Mouse (Mus musculus) heart, adult 8-10 months (tissue): ENCODE results near the gene Slain2. TPM values are rescaled to one million over a fixed set of nuclear protein-coding genes. Genes with fewer than 3 reads are reported as not detected.
"Not testable (repeated sequence)": the region's sequence is repeated elsewhere in the genome, so short reads cannot be mapped to it uniquely, and the experiment has no call there.

Experiments used
- DNase-seq: peaks from one replicate; pipeline ENCODE4 v3.0.0; 2022; ENCODE audit warnings: low spot score
- total RNA-seq, 4 experiments: library from RNA; stranded (reverse); gene quantifications; 2 replicates each; pipeline ENCODE4 v1.2.4; 2022

Slain2 gene
- total RNA-seq, 4 experiments from 2014 or later: 140 to 190 (median 176) TPM

DNA sequence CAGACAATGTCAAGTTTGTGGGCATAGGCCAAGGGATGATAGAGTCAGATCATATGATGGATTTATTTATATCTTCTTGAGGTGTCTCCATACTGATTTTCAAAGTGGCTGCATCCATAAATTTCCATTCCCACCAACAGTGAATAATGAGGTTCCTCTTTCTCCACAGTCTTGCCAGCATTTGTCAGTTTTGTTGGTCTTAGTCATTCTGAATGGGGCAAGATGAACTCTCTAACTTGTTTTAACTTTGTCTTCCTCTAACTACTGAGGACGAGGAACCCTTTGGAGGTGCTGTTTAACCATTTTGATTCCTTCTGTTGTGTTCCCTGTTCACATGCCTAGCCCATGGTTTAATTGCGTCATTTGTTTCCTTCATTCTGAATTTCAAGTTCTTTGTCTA lies 36.1 kb downstream of the Slain2 start:
- no peak for DNase-seq

DNA sequence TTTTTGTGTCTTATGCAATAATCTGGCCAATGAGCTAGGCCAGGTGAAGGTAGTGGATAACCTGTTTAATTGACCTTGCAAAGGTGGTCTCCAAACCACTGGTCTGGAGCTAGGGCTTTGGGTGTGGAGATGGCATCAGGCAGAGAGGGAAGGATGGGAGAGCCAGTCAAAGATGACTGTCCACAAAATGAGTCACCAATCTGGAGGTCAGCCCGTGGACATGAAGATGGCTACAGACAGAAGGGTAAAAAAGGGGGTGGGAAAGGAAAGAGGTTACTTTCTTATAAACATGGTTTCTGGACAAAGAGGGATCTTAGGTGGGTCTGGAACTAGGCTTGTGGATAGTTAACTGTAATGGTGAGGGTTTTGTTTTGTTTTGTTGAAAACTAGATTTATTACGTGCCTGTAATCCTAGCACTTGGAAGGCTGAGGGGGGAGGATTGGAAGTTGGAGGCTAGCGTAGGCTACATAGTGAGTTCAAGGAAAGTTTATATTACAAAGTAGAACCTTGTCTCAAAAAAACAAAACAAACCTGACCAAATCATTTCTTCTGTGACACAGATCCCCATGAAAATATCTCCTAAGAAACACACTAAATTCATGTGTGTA lies 40.0 kb downstream of the Slain2 start:
- no peak for DNase-seq

DNA sequence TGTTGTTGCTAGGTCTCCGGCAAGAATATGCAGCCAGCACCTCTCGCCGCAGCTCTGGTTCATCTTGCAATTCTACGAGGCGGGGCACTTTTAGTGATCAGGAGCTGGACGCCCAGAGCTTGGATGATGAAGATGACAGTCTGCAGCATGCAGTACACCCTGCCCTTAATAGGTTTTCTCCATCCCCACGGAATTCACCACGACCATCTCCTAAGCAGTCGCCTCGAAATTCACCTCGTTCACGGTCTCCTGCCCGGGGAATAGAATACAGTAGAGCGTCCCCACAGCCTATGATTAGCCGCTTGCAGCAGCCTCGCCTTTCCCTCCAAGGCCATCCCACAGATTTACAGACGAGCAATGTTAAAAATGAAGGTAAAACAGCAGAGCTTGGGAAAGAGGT lies 43.2 kb downstream of the Slain2 start:
- DNase-seq: no peak

DNA sequence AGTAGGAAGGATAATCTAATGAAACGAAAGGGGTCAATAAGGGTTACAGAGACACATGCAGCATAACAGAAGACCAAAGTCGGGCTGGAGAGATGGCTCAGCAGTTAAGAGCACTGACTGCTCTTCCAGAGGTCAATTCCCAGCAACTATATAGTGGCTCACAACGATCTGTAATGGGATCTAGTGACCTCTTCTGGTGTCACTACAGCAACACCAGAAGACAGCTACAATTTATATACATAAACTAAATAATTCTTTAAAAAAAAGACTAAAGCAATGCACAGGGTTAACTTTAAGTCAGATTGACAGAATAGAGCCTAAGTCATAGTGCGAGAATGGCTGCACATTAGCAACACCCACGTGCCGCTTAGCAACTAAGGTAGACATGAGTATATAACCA lies 46.0 kb downstream of the Slain2 start:
- no peak for DNase-seq

DNA sequence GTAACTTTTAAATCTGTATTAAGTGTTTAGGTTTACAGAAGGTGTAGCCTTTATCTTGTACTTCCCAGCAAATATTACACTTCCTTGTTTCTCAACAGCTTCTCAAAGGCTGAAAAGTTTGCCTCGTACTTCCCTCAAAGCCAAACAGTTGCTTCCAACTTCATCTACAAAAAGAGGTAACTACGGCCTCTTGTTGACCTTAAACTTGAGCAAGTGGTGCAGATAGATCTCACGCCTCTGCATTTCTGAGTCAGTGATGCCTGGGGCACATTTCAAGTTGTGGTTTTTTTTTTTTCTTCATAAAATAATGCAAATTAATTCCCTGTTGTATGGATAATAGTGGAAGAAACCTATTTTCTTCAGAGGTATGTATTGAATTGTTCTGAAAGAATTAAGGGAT lies 51.6 kb downstream of the Slain2 start:
- no peak for DNase-seq

DNA sequence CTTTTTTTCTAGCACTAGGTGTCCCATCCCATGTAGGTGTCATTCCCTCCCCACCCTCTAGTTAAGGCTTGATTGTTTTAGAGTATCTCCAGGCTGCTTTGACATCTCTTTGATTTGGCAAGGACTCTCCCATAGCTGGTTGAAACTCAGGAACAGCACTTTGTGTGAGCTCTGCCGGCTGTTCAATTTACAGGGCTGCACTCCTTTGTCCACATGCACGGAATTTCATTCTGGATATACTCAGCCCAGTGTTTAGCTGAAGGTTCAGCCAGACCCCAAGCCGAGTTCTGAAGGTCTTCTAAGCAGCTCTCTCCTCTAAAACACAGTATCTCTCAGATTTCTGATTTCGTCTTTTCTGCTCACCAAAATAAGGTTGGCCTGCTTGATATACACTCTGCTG lies 58.3 kb downstream of the Slain2 start:
- DNase-seq: no peak

DNA sequence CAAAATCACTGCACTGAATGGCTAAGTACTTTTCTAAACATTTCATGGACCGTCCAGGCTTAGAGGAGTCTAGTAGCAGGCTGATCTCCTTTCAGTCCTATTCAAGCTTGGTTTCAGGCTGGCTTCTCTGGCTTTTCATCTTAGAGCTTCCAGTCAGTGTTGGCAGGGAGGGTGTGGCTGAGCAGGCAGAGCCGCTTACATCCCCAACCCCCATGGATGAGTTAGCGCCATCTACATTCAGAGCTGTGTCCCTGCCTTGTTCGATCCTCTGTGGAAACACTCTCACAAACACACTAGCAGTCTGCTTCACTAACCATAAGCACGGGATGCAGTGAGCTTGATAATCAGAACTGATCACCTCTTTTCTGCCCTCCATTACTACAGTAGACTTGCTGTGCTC lies 58.8 kb downstream of the Slain2 start:
- no peak for DNase-seq

DNA sequence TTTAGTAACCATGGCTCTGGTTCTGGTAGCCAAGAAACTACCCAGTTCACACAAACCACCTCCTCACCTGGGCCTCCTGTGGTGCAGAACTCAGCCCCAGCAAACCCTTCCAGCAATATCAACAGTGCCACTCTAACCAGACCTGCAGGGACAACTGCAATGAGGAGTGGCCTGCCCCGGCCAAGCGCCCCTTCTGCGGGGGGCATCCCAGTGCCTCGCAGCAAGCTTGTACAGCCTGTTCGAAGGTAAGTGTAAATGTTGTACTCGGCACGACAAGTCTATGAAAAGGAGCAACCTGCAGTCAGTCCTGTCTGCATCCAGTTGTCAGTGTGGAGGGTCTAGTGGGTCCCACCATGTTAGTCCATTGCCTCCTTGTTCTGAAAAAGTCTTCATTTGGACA lies 60.5 kb downstream of the Slain2 start, which contains the start of gene Gm10135:
Gene Gm10135, minus strand, starts transcription at position 101 of the 400 bp plus-strand sequence.
- no peak for DNase-seq

DNA sequence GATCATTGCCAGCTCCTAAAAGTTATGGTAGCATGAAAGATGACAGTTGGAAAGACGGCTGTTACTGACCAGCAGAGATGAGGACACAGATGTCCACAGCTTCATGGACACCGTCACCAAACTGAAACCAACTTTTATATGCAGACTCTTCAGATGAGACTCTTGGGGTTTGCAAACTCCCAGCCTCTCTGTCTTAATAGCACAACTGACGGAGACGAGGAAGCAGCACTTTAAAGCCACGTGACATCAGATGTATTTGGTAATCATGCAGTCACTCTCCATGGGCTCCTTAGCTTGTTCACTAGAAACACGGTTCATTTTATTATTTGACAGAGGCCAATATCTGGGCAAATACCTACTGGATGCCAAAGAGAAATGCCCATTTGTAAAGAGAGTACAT lies 61.9 kb downstream of the Slain2 start:
- DNase-seq: no peak

DNA sequence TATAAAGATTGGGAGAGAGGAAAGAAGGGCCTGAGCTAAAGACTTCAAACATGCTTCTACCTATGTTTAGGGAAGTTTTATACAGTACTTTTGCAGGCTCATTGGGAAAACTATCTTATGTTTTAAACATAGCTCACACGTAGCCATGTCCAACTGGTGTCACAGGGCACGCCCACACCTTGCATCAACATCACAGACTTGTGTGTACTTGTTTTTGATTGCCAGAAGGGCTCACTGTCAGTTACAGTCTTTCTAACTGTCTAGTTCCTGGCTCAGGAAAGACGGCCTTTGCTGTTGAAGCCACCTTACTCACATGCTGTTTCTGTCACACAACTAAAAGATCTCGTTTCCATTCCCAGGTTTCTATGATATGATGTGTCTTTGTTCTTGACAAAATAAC lies 62.4 kb downstream of the Slain2 start:
- no peak for DNase-seq

DNA sequence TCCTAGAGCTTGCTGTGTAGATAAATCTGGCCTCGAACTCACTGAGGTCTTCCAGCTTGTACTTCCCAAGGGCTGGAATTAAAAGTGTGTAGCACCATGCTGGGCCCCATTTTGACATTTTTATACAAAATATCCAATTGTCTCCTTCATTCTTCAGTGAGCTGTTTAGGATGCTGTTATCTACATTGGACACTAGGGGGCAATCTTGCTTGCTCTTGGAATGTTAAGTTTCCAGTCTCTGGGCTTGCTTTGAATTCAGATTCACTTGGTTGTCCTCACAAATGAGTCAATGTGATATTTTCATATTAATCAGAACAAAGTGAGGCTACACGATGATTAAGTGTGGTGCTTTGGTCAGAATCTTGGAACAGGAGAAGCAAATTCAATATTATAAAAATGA lies 70.0 kb downstream of the Slain2 start:
- DNase-seq: peak; percentile 44

DNA sequence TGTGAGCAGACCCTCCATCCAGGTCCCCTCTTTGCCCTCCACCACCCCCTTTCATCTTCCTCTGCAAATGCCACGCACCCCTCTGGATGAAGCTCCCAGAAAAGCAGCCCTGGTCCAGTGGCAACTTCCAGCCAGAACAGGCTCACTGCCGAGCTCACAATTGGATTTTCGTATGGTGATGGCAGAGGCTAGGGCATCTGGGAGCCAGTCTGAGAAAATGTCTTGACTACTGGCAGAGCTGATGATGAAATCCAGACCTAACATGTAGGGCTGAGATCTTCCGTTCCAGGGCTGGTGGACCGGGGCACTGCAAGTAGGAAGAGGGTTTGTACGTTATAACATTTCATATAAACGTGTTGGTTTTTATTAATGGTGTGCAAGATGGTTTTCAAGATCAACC lies 73.7 kb downstream of the Slain2 start:
- no peak for DNase-seq

DNA sequence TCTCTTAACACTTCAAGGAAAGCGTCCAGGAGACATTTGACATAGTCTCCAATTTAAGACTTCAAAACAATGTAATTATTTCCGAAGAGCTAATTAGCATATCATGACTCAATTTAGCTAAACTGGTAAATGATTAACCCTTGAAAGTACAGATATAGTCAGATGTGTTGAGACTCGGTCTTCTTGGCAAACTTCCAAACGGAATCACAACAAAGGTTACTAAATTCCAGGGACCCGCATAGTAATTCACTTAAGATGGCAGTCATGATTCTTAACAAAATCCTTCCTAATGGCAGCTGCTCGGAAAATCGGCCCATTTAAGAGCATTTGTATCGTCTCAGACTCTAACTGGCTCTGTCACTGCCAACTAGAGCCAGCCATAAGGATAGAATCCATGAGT lies 75.7 kb downstream of the Slain2 start:
- no peak for DNase-seq

DNA sequence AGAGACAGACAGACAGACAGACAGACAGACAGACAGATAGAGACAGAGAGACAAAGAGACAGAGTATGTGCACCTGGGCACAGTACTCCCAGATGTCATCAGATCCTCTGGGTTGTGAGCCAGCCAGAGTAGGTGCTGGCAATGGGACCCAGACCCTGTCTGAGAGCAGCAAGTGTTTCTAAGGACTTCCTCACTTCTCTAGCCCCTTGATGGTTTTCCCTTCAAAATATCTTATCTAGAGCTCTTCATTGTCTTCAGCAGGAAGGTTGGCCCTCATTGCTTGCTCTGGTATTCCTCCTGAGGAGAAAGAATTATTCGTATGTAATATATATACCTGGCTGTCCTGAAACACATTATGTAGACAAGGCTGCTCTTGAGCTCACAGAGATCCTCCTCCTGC lies 78.4 kb downstream of the Slain2 start:
- DNase-seq: no peak

DNA sequence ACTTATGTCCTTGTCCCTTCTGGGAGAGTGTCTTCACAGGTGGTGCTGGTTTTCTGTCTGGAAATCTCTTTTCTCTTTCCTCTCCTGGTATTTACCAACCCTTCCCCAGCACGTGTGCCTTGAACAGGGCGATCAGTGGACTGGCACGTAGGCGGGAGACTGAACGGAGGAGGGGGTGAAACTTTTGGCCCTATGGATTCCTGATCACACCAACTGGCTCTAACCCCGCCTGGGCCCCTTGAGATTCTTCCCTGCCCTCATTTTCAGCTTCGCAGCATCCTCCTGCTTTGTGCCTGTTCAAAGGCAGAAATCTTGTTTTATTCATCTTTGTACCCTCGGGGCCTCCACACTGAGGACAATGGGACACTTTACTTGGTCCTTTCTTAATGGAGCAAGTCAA lies 80.3 kb downstream of the Slain2 start:
- DNase-seq: no peak

DNA sequence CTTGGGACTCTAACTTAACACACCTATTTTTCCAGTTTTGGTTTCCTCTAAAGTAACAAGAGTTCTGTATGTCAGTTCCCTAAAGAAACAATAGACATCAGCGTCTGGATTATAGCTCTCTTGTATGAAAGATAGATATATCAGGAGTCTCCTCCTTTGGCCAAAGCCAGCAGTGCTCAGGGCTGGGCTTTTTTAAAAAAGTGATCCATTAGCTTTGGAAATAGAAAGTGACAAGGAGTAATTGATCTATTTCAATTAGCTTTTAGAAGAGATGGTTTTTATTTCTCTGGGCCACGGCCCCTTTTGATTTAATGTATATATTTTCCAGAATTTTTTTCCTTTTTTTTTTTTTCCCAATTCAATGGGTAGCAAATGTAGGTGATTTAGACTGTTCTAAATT lies 80.8 kb downstream of the Slain2 start:
- DNase-seq: no peak

DNA sequence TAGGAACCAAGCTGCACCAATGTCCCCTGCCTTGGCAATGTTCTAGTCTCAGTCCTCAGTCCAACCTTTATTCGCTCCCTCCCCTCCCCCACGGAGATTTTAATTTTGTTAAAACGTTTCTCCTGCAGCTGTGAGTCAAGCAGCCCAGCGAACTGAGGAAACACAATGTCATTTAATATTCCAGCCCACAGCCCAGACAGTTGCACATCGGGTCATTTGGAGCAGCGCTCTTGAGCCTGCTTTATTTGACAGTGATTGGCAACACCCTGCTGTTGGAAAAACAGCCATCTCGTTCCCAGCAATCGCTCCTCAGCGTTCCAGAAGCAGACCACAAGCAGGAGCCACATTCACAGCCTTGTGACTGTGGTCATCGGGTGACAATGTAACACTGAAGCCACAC lies 81.3 kb downstream of the Slain2 start:
- no peak for DNase-seq

DNA sequence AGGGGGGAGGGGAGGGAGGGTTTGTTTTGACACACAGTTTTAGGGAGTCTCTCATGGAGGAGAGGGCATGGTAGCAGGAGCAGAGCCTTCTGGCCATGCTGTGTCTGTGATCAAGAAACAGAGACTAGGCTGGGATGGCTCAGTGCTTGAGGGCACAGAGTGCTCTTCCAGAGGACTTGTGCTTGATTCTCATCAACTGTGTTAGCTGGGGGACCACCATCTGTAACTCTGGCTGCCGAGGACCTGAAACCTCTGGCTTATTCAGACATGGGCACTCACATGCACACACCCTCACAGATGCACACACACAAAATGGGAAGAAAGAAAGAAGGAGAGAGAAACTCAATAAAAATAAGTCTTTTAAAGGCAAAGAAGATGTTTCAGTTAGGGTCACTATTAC lies 84.4 kb downstream of the Slain2 start:
- not testable (repeated sequence) for DNase-seq

DNA sequence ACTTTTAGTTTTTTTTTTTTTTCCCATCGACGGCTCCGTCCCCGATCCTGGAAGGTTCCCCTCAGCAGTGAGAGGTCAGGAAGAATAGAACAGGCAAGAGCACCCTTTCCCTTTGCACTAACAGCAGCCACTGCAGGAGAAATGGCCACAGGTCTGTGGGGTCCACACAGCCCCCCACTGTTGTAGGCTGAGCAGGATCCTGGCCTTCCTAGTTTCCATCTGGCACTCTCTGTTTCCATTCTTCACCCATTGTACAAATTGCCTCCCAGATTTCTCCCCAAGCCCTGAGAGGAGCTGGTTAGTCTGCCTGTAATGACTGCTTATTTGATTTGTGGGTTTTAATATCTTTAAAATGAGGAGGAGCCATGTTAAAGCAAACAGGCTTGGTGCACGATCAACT lies 89.9 kb downstream of the Slain2 start:
- DNase-seq: no peak

DNA sequence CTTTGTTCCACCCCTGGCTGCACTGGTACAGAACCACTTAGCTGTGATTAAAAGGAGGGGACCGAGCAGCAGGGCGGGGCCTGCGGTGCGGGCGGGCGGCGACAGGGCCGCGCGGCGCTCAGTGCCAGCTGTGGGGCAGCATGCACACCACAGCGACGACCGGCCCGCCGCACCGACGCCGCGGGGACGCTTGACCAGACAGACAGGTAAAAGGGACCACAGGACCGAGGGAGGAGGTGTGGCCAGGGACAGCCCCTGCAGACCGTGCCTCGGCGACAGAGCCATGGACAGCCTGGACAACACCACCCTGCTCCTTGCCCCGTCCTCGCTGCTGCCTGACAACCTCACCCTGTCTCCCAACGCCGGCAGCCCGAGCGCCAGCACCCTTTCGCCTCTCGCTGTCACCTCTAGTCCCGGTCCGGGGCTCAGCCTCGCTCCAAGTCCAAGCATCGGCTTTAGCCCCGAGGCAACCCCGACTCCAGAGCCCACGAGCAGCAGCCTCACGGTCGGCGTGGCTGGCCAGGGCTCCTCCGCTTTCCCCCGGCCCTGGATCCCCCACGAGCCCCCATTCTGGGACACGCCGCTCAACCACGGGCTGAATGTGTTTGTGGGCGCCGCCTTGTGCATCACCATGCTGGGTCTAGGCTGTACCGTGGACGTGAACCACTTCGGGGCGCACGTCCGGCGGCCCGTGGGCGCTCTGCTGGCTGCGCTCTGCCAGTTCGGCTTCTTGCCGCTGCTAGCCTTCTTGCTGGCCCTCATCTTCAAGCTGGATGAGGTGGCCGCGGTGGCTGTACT lies 92.9 kb downstream of the Slain2 start, which contains the start of gene Slc10a4:
Gene Slc10a4, plus strand, starts transcription at position 100 of the 798 bp plus-strand sequence.
- DNase-seq: no peak

DNA sequence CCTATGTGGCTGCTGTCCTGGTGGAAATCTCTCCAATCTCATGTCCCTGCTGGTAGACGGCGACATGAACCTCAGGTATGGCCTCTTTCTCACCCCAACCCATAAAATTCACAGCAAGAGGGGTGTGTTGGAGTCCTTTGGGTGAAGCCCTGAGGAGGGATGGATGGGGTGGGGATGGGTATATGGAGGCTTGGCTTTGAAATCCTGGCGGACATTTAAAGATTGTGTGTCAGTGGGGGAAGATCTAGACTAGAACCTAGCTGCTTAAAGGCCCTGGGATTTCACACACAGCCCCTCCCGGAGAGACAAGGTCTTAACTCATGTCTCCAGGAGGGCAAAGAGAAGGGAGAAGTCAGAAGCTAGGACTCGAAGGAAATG lies 93.5 kb downstream of the Slain2 start:
- DNase-seq: no peak

DNA sequence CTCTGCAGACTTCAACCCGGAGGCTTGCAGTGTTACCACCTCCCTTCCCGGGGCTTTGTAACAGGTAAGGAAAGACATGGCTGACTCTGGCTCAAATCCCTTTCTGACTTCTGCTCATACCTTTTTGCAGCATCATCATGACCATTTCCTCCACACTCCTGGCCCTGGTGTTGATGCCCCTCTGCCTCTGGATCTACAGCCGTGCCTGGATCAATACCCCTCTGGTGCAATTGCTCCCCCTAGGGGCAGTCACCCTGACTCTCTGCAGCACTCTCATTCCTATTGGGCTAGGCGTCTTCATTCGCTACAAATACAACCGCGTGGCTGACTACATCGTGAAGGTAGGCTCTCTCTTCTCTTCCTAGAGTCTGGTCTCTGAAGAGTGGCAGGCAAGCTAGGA lies 94.1 kb downstream of the Slain2 start:
- DNase-seq: not testable (repeated sequence)

DNA sequence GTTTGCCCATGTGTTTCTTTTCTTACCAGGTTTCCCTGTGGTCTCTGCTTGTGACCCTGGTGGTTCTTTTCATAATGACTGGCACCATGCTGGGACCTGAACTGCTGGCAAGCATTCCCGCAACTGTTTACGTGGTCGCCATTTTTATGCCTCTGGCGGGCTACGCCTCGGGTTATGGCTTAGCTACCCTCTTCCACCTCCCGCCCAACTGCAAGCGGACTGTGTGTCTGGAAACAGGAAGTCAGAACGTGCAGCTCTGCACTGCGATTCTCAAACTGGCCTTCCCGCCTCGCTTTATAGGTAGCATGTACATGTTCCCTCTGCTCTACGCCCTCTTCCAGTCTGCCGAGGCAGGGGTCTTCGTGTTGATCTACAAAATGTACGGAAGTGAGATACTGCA lies 97.7 kb downstream of the Slain2 start:
- not testable (repeated sequence) for DNase-seq
